Mouse (Mus musculus): ENCODE data around the gene Tns1. TPM values are rescaled to one million over a fixed set of nuclear protein-coding genes. Genes with fewer than 3 reads are reported as not detected.

The Tns1 gene
- polyA plus RNA-seq, 1 experiment from 2014 or later, result 12.6 TPM

GRCm38 (mm10) chr1:73995063-73995810 lies 129.0 kb downstream of the Tns1 start:
- DNase-seq (ENCODE audit: low spot score), result no peak

- DNase-seq (ENCODE audit: low spot score), result no peak
These were observed 130.3 kb downstream of the Tns1 start for GRCm38 (mm10) chr1:73993901-73994426.

- no peak for DNase-seq (ENCODE audit: low spot score)
These were observed 131.0 kb downstream of the Tns1 start for GRCm38 (mm10) chr1:73993279-73993678.

- DNase-seq (ENCODE audit: low spot score), result no peak
These were observed 131.9 kb downstream of the Tns1 start for GRCm38 (mm10) chr1:73992201-73992938.

GRCm38 (mm10) chr1:73991226-73991625 lies 133.0 kb downstream of the Tns1 start:
- DNase-seq (ENCODE audit: low spot score), result no peak

- DNase-seq (ENCODE audit: low spot score), result no peak
These were observed 134.2 kb downstream of the Tns1 start for GRCm38 (mm10) chr1:73990024-73990423.

- no peak for DNase-seq (ENCODE audit: low spot score)
These were observed 136.5 kb downstream of the Tns1 start for GRCm38 (mm10) chr1:73987705-73988201.

- DNase-seq (ENCODE audit: low spot score), result peak; percentile 57
These were observed 137.8 kb downstream of the Tns1 start for GRCm38 (mm10) chr1:73986268-73987045.

GRCm38 (mm10) chr1:73985611-73986010 lies 138.6 kb downstream of the Tns1 start:
- no peak for DNase-seq (ENCODE audit: low spot score)

- DNase-seq (ENCODE audit: low spot score), result no peak
These were observed 145.0 kb downstream of the Tns1 start for GRCm38 (mm10) chr1:73979214-73979613.

GRCm38 (mm10) chr1:73978576-73978975 lies 145.7 kb downstream of the Tns1 start:
- no peak for DNase-seq (ENCODE audit: low spot score)

GRCm38 (mm10) chr1:73973992-73974391 lies 150.3 kb downstream of the Tns1 start:
- no peak for DNase-seq (ENCODE audit: low spot score)

GRCm38 (mm10) chr1:73972726-73973125 lies 151.5 kb downstream of the Tns1 start:
- DNase-seq (ENCODE audit: low spot score), result no peak

- no peak for DNase-seq (ENCODE audit: low spot score)
These were observed 154.0 kb downstream of the Tns1 start for GRCm38 (mm10) chr1:73970161-73970730.

GRCm38 (mm10) chr1:73968712-73969511 lies 155.3 kb downstream of the Tns1 start:
- DNase-seq (ENCODE audit: low spot score), result no peak

- DNase-seq (ENCODE audit: low spot score), result peak; percentile 21
These were observed 157.6 kb downstream of the Tns1 start for GRCm38 (mm10) chr1:73966411-73967238.

- DNase-seq (ENCODE audit: low spot score), result no peak
These were observed 160.0 kb downstream of the Tns1 start for GRCm38 (mm10) chr1:73964151-73964743.

- DNase-seq (ENCODE audit: low spot score), result no peak
These were observed 160.6 kb downstream of the Tns1 start for GRCm38 (mm10) chr1:73963626-73964025.
